Mouse (Mus musculus) bone marrow macrophage, adult 2 months (primary cell): ENCODE results near the gene Tbc1d9b.

Experiments used
- CTCF ChIP-seq: IDR thresholded peaks from 2 replicates; pipeline ENCODE4 v1.5.1; 2012; ENCODE audit warnings: low read depth, mild to moderate bottlenecking, low read length, moderate library complexity
- POLR2A ChIP-seq: IDR thresholded peaks from 2 replicates; pipeline ENCODE4 v1.6.1; 2012; ENCODE audit warnings: mild to moderate bottlenecking, low read depth, low read length, borderline replicate concordance

DNA sequence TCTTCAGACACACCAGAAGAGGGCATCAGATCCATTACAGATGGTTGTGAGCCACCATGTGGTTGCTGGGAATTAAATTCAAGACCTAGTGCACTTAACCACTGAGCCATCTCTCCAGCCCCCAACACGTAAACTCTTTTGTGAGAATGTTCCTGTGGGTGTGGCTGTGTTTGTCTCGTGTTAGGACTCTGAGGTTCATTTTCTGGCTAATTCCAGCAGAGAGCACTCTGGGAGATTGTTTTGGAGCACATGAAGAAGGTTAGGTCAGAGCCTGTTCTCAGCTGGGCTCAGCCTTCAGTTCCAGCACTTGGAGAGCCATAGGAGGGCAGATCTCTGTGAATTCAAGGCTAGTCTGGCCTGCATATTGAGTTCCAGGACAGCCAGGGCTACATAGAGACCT is 88.6 kb downstream of the Tbc1d9b start:
- TF ChIP-seq POLR2A (no peak), CTCF (no peak)
